Mouse (Mus musculus): ENCODE measurements around the gene Rapgef6. TPM values are rescaled to one million over a fixed set of nuclear protein-coding genes. Genes with fewer than 3 reads are reported as not detected.

The Rapgef6 gene
- polyA plus RNA-seq, 1 experiment: 47.2 TPM

DNA sequence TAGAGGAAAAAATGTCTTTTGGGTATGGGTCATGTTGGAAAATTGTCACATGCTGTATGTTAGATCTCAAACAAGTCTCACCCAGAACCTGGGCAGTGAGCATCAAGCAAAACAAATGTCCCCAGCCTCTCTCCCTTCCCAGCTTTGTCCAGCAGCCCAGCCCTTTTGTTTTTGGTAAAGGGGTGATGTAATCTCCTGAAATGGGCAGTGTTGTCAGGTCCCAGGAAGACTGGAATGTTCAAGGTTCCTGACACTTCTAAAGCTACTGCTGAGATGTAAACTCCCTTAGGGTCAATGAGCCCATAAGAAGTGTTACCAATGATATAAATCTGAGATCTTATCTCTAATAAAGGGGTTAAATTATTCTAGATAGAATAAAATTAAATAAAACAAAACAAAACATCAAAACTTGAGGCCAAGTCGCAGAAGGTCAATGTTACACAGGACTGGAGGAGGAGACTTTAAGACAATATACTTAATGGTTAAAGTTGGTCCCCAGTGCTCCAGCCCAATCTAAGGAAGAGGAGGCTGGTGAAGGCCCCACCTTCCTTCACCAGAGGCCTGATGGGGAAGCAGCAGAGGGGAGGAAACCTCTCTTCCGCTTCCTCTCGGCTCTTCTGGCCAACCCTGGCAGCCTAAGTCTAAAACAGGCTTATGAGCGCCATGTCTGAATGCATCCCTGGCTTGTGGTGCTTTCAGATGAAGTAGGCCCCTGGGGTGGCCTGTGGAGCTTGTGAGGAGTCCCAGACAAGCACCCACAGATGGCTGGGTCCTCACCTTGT lies 188.1 kb downstream of the Rapgef6 start:
- no peak overlapping the region for H3K27ac ChIP-seq (ENCODE audit: insufficient read depth, low read length)
- no peak overlapping the region for H3K4me3 ChIP-seq (ENCODE audit: extremely low read depth, insufficient read depth, insufficient read length)
- 74% methylated on average over 4 of the region's 4 CpGs for WGBS
- DNase-seq (ENCODE audit: low read depth in 1 of 2, low spot score in 2 of 2): no peak
- H3K27me3 ChIP-seq (ENCODE audit: control insufficient read depth, insufficient read depth, low read length): no peaks in the 10 kb centered on the region
- peaks cover 3% of the 10 kb centered on the region; the same call in 1 of the 2 replicates for H3K4me1 ChIP-seq (ENCODE audit: control insufficient read depth, insufficient read depth, insufficient read length)
- H3K36me3 ChIP-seq (ENCODE audit: control insufficient read depth, insufficient read depth, low read length): peaks cover under 1% of the 10 kb centered on the region; the same call in 1 of the 2 replicates
- TF ChIP-seq POLR2A (IDR thresholded peaks at IDR 0.05; ENCODE audit: low read depth, low read length): no peak
- no peak for TF ChIP-seq CTCF (IDR thresholded peaks at IDR 0.05; ENCODE audit: extremely low read depth, insufficient read depth, insufficient read length, insufficient replicate concordance)

DNA sequence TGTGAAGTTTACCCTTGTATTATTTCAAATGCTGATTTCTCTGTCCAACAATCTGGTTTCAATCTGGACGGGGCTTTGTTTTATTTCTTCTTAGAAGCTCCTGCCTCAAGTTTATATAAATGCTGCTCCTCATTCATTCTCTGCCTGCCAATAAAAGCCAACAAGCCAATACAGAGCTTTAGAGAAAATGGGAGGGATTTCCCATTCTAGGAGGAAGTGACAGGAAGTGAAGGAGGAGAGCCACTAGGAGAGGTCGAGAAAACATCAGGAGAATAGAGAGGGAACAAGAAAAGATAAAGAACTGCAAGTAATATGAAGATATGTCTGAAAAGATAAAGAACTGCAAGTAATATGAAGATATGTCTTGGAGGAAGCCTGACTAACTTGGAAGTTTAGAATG lies 190.2 kb downstream of the Rapgef6 start:
- Histone ChIP-seq H3K27ac (ENCODE audit: insufficient read depth, low read length) (no peak overlapping the region), H3K36me3 (ENCODE audit: control insufficient read depth, insufficient read depth, low read length) (peaks cover 9% of the 10 kb centered on the region), H3K4me1 (ENCODE audit: control insufficient read depth, insufficient read depth, insufficient read length) (peaks cover 3% of the 10 kb centered on the region; the same call in 1 of the 2 replicates), H3K4me3 (ENCODE audit: extremely low read depth, insufficient read depth, insufficient read length) (no peak overlapping the region), H3K27me3 (ENCODE audit: control insufficient read depth, insufficient read depth, low read length) (no peaks in the 10 kb centered on the region)
- WGBS: 79% methylated on average over 2 of the region's 2 CpGs
- TF ChIP-seq POLR2A (IDR thresholded peaks at IDR 0.05; ENCODE audit: low read depth, low read length) (no peak), CTCF (IDR thresholded peaks at IDR 0.05; ENCODE audit: extremely low read depth, insufficient read depth, insufficient read length, insufficient replicate concordance) (no peak)
- no peak for DNase-seq (ENCODE audit: low read depth in 1 of 2, low spot score in 2 of 2)

DNA sequence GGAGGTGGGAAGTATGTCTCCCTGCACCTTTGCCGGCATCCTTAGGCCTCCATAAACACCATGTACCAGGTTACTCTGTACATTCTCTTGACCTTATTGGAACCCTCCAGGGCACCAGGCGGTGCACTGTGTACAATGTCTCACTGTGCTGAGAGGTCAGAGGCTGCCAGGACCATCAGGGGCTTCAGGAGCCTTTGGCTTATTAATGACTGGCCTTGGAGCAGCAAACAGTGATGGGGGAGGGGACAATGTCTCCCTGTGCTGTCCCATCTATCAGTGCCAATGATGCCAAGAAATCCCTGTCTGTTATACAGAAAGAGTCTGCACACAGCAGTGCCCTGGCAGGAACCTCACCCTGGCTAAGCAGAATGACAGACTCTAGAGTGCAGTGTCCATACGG lies 195.2 kb downstream of the Rapgef6 start:
- Histone ChIP-seq H3K27me3 (ENCODE audit: control insufficient read depth, insufficient read depth, low read length) (no peaks in the 10 kb centered on the region), H3K4me3 (ENCODE audit: extremely low read depth, insufficient read depth, insufficient read length) (no peak overlapping the region), H3K36me3 (ENCODE audit: control insufficient read depth, insufficient read depth, low read length) (peaks cover 33% of the 10 kb centered on the region), H3K4me1 (ENCODE audit: control insufficient read depth, insufficient read depth, insufficient read length) (no peaks in the 10 kb centered on the region), H3K27ac (ENCODE audit: insufficient read depth, low read length) (no peak overlapping the region)
- WGBS: 98% methylated on average over 3 of the region's 3 CpGs
- no peak for TF ChIP-seq CTCF (IDR thresholded peaks at IDR 0.05; ENCODE audit: extremely low read depth, insufficient read depth, insufficient read length, insufficient replicate concordance)
- no peak for TF ChIP-seq POLR2A (IDR thresholded peaks at IDR 0.05; ENCODE audit: low read depth, low read length)
- DNase-seq (ENCODE audit: low read depth in 1 of 2, low spot score in 2 of 2): no peak

DNA sequence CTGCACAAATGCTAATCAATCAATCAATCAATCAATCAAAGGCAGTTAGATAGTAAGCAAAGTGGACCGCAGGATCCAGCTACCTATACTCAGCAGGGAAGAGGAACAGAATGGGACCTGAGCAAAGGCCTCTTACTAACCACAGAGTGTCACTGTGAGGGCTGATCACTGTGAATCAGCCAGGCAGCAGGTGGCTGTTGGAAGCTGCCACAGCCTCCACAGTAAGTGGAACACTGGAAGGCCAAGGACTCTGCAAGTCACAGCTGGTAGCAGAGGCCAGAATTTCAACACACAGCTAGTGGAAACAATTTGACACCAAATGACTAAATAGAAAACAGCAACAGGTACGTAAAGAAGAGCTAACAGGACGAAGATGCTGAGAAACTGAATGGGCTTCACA lies 196.0 kb downstream of the Rapgef6 start:
- Histone ChIP-seq H3K36me3 (ENCODE audit: control insufficient read depth, insufficient read depth, low read length) (peaks cover 34% of the 10 kb centered on the region), H3K27ac (ENCODE audit: insufficient read depth, low read length) (no peak overlapping the region), H3K4me1 (ENCODE audit: control insufficient read depth, insufficient read depth, insufficient read length) (no peaks in the 10 kb centered on the region), H3K27me3 (ENCODE audit: control insufficient read depth, insufficient read depth, low read length) (no peaks in the 10 kb centered on the region), H3K4me3 (ENCODE audit: extremely low read depth, insufficient read depth, insufficient read length) (no peak overlapping the region)
- TF ChIP-seq CTCF (IDR thresholded peaks at IDR 0.05; ENCODE audit: extremely low read depth, insufficient read depth, insufficient read length, insufficient replicate concordance) (no peak), POLR2A (IDR thresholded peaks at IDR 0.05; ENCODE audit: low read depth, low read length) (no peak)
- WGBS: 95% methylated on average over 3 of the region's 3 CpGs
- no peak for DNase-seq (ENCODE audit: low read depth in 1 of 2, low spot score in 2 of 2)

DNA sequence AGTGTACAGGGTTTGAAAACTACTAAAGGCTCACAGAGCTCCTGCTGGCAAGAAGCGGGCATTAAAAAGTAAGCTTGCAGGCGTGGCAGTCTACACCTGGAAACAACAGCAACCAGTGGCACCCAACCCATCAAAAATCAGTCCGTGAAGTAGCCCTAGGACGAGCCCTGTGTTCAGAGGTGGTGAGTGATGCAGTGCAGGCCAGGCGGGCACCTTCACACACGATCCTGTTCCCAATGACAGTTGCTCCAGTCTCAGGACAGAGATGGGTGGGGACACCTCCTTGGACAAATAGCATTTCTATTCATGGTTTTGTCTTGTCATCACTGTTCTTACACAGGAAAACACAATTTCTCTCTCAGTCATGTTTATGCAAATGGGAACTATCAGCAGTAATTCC lies 199.4 kb downstream of the Rapgef6 start:
- 92% methylated on average over 6 of the region's 6 CpGs for WGBS
- DNase-seq (ENCODE audit: low read depth in 1 of 2, low spot score in 2 of 2): no peak

DNA sequence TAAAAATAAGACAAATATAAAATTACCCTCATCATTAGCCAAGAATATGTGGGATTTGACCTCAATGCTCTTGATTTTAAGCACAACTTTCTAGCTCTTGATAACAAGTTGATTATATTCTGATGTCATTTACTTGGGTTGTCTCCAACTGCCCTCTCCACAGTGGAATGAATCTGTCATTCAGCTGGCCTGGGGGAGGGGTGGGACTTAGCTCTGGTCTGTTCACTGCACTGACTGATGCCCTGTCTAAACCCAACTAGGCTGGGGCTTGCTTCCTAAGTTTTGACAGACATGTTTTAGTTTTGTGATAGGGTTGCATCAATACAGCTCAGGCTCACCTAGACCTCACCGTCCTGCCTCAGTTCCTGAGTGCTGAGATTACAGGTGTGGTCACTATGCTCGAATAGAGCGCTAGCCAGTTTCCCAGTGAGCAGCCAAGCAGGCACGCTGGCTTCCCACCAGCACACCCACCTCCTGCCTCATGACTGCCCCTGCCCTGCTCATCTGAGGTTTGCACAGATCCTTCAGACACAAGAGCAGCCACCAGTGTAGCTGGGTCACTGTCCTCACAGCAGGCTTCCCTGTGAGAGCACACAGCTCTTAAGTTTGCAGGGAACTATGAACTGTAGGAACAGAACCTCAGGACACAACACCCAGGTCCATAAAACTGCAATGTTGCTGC lies 201.8 kb downstream of the Rapgef6 start:
- Histone ChIP-seq H3K4me1 (ENCODE audit: control insufficient read depth, insufficient read depth, insufficient read length) (peaks cover 33% of the 10 kb centered on the region), H3K36me3 (ENCODE audit: control insufficient read depth, insufficient read depth, low read length) (peaks cover 15% of the 10 kb centered on the region), H3K4me3 (ENCODE audit: extremely low read depth, insufficient read depth, insufficient read length) (no peak overlapping the region), H3K27me3 (ENCODE audit: control insufficient read depth, insufficient read depth, low read length) (no peaks in the 10 kb centered on the region), H3K27ac (ENCODE audit: insufficient read depth, low read length) (peak overlapping the region; percentile 2; the same call in 1 of the 2 replicates)
- WGBS: 54% methylated on average over 4 of the region's 4 CpGs
- DNase-seq (ENCODE audit: low read depth in 1 of 2, low spot score in 2 of 2): no peak
- no peak for TF ChIP-seq POLR2A (IDR thresholded peaks at IDR 0.05; ENCODE audit: low read depth, low read length)
- TF ChIP-seq CTCF (IDR thresholded peaks at IDR 0.05; ENCODE audit: extremely low read depth, insufficient read depth, insufficient read length, insufficient replicate concordance): no peak

More for the DNA sequence above, 199.4 kb downstream of the Rapgef6 start:
- Histone ChIP-seq H3K36me3 (ENCODE audit: control insufficient read depth, insufficient read depth, low read length) (peaks cover 29% of the 10 kb centered on the region), H3K4me1 (ENCODE audit: control insufficient read depth, insufficient read depth, insufficient read length) (peaks cover 19% of the 10 kb centered on the region), H3K4me3 (ENCODE audit: extremely low read depth, insufficient read depth, insufficient read length) (no peak overlapping the region), H3K27ac (ENCODE audit: insufficient read depth, low read length) (no peak overlapping the region), H3K27me3 (ENCODE audit: control insufficient read depth, insufficient read depth, low read length) (no peaks in the 10 kb centered on the region)
- TF ChIP-seq POLR2A (IDR thresholded peaks at IDR 0.05; ENCODE audit: low read depth, low read length): no peak
- TF ChIP-seq CTCF (IDR thresholded peaks at IDR 0.05; ENCODE audit: extremely low read depth, insufficient read depth, insufficient read length, insufficient replicate concordance): no peak

Data from spleen, adult 2 months (tissue).